Mouse (Mus musculus): Measurements from ENCODE around the gene Pear1. TPM values are rescaled to one million over a fixed set of nuclear protein-coding genes. Genes with fewer than 3 reads are reported as not detected.

Pear1 gene
- polyA plus RNA-seq, 1 experiment from 2014 or later, result 4.4 TPM

DNA sequence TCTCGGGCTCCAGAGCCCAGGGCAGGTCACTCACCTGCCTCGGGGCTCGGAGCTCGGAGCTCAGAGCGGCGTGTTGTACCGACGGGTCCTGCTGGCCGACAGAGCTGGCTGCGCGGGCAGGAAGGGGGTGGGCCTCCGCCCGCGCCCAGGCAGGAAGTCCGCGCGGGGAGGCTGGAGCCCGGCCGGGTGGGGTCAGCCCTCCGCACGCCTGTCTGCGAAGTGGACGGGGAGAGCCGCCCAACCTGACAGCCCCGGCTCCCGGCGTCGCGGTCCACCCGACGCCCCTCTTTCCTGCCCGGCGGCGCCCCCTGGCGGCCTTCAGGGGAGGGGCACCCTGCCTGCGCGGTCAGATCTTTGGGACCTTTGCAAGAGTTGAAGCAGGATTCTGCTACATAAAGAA lies 55.3 kb downstream of the Pear1 start:
- ATAC-seq (replicated peaks; ENCODE audit: insufficient number of reproducible peaks, low FRiP score, low TSS enrichment, low read depth) (peak; percentile 58; the same call in 1 of the 2 replicates), DNase-seq (ENCODE audit: low spot score) (peak; percentile 79)
- Histone ChIP-seq H3K36me3 (replicated peaks; ENCODE audit: control insufficient read depth, insufficient read depth, low read depth, low read length) (no peaks in the 10 kb centered on the region), H3K27me3 (ENCODE audit: control insufficient read depth, insufficient read depth, low read length) (peaks cover 2% of the 10 kb centered on the region; the same call in 1 of the 2 replicates), H3K4me3 (ENCODE audit: low read depth, low read length) (peak overlapping the region; percentile 36), H3K4me2 (ENCODE audit: low read depth, low read length) (peak overlapping the region; percentile 56), H3K27ac (replicated peaks; ENCODE audit: low read depth, low read length) (no peak overlapping the region), H3K4me1 (ENCODE audit: control insufficient read depth, insufficient read depth, low read length) (peaks cover 7% of the 10 kb centered on the region), H3K9ac (replicated peaks; ENCODE audit: low read length) (peak overlapping the region; percentile 55), H3K9me3 (replicated peaks; ENCODE audit: control insufficient read depth, low read length) (no peaks in the 10 kb centered on the region)
- WGBS, result under 1% methylated on average over 31 of the region's 37 CpGs

DNA sequence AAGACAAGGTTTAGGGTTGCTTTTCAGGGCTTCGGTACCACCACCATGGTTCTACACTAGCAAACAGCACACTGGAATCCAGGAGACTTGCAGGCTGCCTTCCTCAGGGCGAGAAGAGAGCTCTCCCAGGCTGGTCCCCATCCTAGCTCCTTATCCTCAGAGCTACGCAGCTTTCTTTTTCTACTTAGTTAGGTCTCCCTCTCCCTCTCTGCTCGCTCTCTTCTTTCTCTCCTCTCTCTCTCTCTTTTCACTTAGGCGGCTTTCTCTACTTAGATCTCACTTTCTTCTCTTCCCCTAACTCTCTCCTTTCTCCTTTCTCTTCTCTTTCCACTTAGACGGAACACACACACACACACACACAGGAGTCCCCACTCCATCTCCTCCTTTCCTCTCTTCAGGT lies 55.7 kb downstream of the Pear1 start:
- no peaks in the 10 kb centered on the region for H3K36me3 ChIP-seq (replicated peaks; ENCODE audit: control insufficient read depth, insufficient read depth, low read depth, low read length)
- 45% methylated on average over 6 of the region's 6 CpGs for WGBS
- H3K4me2 ChIP-seq (ENCODE audit: low read depth, low read length), result peak overlapping the region; percentile 56
- H3K9me3 ChIP-seq (replicated peaks; ENCODE audit: control insufficient read depth, low read length), result no peaks in the 10 kb centered on the region
- no peak overlapping the region; the same call in 1 of the 2 replicates for H3K27ac ChIP-seq (replicated peaks; ENCODE audit: low read depth, low read length)
- no peak for ATAC-seq (replicated peaks; ENCODE audit: insufficient number of reproducible peaks, low FRiP score, low TSS enrichment, low read depth)
- no peak for DNase-seq (ENCODE audit: low spot score)
- peaks cover 11% of the 10 kb centered on the region for H3K4me1 ChIP-seq (ENCODE audit: control insufficient read depth, insufficient read depth, low read length)
- H3K9ac ChIP-seq (replicated peaks; ENCODE audit: low read length), result peak overlapping the region; percentile 55
- peaks cover 2% of the 10 kb centered on the region; the same call in 1 of the 2 replicates for H3K27me3 ChIP-seq (ENCODE audit: control insufficient read depth, insufficient read depth, low read length)
- peak overlapping the region; percentile 36 for H3K4me3 ChIP-seq (ENCODE audit: low read depth, low read length)

DNA sequence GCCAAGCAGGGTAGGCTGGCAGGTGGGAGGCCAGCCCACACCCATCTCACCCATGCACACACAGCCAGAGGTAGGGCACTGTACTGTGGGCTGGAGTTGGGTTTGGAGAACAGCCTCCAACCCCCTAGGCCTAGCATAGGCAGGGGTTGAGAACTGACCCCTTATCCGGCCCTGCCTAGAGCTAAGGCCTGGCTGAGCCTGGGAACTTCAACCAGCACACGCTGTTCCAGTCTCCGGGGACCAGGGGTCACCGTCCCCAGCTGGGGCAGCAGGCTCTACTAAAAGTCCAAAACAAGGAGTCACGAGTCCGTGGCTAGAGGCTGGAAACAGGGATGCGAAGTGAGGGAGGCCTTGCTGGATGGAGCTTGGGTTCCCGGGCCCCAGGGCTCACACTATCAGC lies 56.3 kb downstream of the Pear1 start:
- H3K4me1 ChIP-seq (ENCODE audit: control insufficient read depth, insufficient read depth, low read length), result peaks cover 12% of the 10 kb centered on the region
- peak overlapping the region; percentile 19; the same call in 1 of the 2 replicates for H3K9ac ChIP-seq (replicated peaks; ENCODE audit: low read length)
- H3K27ac ChIP-seq (replicated peaks; ENCODE audit: low read depth, low read length), result no peak overlapping the region
- 51% methylated on average over 8 of the region's 8 CpGs for WGBS
- H3K27me3 ChIP-seq (ENCODE audit: control insufficient read depth, insufficient read depth, low read length), result peaks cover 2% of the 10 kb centered on the region; the same call in 1 of the 2 replicates
- H3K4me2 ChIP-seq (ENCODE audit: low read depth, low read length), result peak overlapping the region; percentile 23
- DNase-seq (ENCODE audit: low spot score) (no peak), ATAC-seq (replicated peaks; ENCODE audit: insufficient number of reproducible peaks, low FRiP score, low TSS enrichment, low read depth) (no peak)
- peak overlapping the region; percentile 36; the same call in 1 of the 2 replicates for H3K4me3 ChIP-seq (ENCODE audit: low read depth, low read length)
- H3K9me3 ChIP-seq (replicated peaks; ENCODE audit: control insufficient read depth, low read length), result no peaks in the 10 kb centered on the region
- no peaks in the 10 kb centered on the region for H3K36me3 ChIP-seq (replicated peaks; ENCODE audit: control insufficient read depth, insufficient read depth, low read depth, low read length)

DNA sequence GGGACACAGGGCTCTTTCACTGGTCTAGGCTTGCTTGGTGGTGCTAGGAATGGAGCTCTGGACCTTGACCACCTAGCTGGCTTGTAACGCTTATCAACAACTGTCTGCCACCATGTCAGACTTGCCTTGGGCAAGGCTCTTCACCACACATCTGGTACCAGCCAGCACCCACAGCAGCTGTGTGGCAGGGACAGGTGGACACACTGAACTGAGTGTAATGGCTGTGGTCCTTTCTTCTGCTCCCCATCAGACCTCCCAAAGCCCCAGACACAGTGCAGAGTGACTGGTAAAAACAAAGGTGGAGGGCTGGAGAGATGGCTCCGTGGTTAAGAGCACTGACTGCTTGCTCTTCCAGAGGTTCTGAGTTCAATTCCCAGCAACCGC lies 57.8 kb downstream of the Pear1 start:
- Histone ChIP-seq H3K9ac (replicated peaks; ENCODE audit: low read length) (no peak overlapping the region), H3K4me1 (ENCODE audit: control insufficient read depth, insufficient read depth, low read length) (peaks cover 15% of the 10 kb centered on the region), H3K27ac (replicated peaks; ENCODE audit: low read depth, low read length) (no peak overlapping the region; the same call in 1 of the 2 replicates), H3K4me2 (ENCODE audit: low read depth, low read length) (no peak overlapping the region), H3K27me3 (ENCODE audit: control insufficient read depth, insufficient read depth, low read length) (no peaks in the 10 kb centered on the region; the same call in 1 of the 2 replicates), H3K36me3 (replicated peaks; ENCODE audit: control insufficient read depth, insufficient read depth, low read depth, low read length) (no peaks in the 10 kb centered on the region), H3K9me3 (replicated peaks; ENCODE audit: control insufficient read depth, low read length) (no peaks in the 10 kb centered on the region), H3K4me3 (ENCODE audit: low read depth, low read length) (no peak overlapping the region)
- DNase-seq (ENCODE audit: low spot score), result no peak
- WGBS, result 71% methylated on average over 3 of the region's 3 CpGs
- ATAC-seq (replicated peaks; ENCODE audit: insufficient number of reproducible peaks, low FRiP score, low TSS enrichment, low read depth), result no peak

DNA sequence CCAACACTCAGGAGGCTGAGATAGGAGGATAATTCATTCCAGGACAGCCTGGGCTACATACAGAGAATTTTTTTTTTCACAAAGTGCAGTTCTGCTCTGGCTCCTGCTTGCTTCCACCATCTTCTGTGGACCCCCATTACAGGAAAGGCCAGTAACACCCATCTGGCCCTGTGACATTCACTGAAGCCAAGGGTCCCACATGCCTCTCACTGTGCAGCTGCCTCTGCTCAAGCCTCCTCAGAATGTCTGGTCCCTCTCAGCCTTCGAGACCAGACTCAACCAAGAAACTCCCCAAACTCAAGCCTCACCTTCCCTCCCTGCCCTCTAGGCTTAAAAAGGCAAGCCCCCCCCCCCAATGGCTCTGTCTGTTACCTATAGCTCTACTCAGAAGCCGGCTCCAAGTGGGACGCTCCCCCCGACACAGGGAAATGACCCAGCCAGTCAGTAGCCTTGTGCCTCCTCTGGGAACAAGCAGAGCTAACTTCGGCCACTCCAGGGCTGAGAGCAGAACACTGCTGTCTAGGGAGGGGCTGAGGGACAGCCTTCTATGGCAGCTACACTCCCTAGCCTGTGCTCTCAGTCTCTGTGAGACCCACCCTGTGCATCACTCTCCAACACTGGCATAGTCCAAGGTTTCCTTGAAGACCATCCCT lies 58.3 kb downstream of the Pear1 start:
- H3K9ac ChIP-seq (replicated peaks; ENCODE audit: low read length), result no peak overlapping the region
- DNase-seq (ENCODE audit: low spot score) (no peak), ATAC-seq (replicated peaks; ENCODE audit: insufficient number of reproducible peaks, low FRiP score, low TSS enrichment, low read depth) (no peak)
- WGBS, result 72% methylated on average over 5 of the region's 5 CpGs
- H3K4me2 ChIP-seq (ENCODE audit: low read depth, low read length), result no peak overlapping the region
- no peak overlapping the region for H3K4me3 ChIP-seq (ENCODE audit: low read depth, low read length)
- H3K4me1 ChIP-seq (ENCODE audit: control insufficient read depth, insufficient read depth, low read length), result peaks cover 15% of the 10 kb centered on the region
- H3K36me3 ChIP-seq (replicated peaks; ENCODE audit: control insufficient read depth, insufficient read depth, low read depth, low read length), result no peaks in the 10 kb centered on the region
- H3K27ac ChIP-seq (replicated peaks; ENCODE audit: low read depth, low read length), result peak overlapping the region; percentile 68
- no peaks in the 10 kb centered on the region for H3K9me3 ChIP-seq (replicated peaks; ENCODE audit: control insufficient read depth, low read length)
- H3K27me3 ChIP-seq (ENCODE audit: control insufficient read depth, insufficient read depth, low read length), result no peaks in the 10 kb centered on the region; the same call in 1 of the 2 replicates

DNA sequence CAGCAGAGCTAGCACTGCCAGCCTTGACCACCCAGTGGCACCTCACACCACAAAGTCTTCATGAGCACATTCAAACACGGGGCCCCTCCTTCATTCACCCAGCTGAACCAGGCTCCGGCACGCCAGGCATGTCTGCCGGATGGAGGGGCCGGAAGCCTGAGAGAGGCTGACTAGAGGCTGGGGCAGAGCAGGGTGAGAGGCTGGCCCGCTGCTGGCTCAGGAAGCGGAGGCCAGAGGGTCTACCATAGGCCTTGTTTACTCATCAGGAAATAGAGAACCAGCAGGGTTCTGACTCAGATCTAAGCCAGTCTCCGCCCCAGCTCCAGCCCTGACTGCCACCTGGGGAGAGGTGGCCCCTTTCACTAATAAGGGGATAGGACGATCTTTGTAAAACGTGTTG lies 59.0 kb downstream of the Pear1 start:
- Histone ChIP-seq H3K36me3 (replicated peaks; ENCODE audit: control insufficient read depth, insufficient read depth, low read depth, low read length) (no peaks in the 10 kb centered on the region), H3K9ac (replicated peaks; ENCODE audit: low read length) (peak overlapping the region; percentile 13; the same call in 1 of the 2 replicates), H3K4me3 (ENCODE audit: low read depth, low read length) (no peak overlapping the region), H3K9me3 (replicated peaks; ENCODE audit: control insufficient read depth, low read length) (no peaks in the 10 kb centered on the region), H3K4me1 (ENCODE audit: control insufficient read depth, insufficient read depth, low read length) (peaks cover 15% of the 10 kb centered on the region), H3K27ac (replicated peaks; ENCODE audit: low read depth, low read length) (peak overlapping the region; percentile 68), H3K27me3 (ENCODE audit: control insufficient read depth, insufficient read depth, low read length) (no peaks in the 10 kb centered on the region; the same call in 1 of the 2 replicates), H3K4me2 (ENCODE audit: low read depth, low read length) (peak overlapping the region; percentile 13; the same call in 1 of the 2 replicates)
- DNase-seq (ENCODE audit: low spot score) (peak; percentile 57), ATAC-seq (replicated peaks; ENCODE audit: insufficient number of reproducible peaks, low FRiP score, low TSS enrichment, low read depth) (no peak)
- 15% methylated on average over 10 of the region's 10 CpGs for WGBS

DNA sequence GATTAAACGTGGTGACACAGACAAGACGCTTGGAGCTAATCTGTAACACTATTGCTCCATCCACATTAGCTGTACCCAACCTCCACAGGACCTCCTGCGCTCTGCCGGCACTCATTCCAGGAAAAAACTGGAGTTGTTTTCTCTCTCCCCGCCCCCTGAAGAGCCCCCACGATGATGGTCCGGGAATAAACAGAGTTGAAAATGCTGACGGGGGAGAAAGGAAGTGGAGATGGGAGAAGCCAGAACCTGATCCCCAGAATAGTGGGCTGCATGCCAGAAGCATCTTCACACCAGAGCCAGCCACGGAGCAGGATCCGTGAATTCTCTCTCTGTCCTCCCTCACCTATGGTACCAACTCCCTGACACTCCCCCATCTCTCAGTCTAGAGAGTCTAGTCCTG lies 59.6 kb downstream of the Pear1 start:
- peak overlapping the region; percentile 68 for H3K27ac ChIP-seq (replicated peaks; ENCODE audit: low read depth, low read length)
- H3K27me3 ChIP-seq (ENCODE audit: control insufficient read depth, insufficient read depth, low read length), result no peaks in the 10 kb centered on the region; the same call in 1 of the 2 replicates
- WGBS, result 27% methylated on average over 10 of the region's 10 CpGs

DNA sequence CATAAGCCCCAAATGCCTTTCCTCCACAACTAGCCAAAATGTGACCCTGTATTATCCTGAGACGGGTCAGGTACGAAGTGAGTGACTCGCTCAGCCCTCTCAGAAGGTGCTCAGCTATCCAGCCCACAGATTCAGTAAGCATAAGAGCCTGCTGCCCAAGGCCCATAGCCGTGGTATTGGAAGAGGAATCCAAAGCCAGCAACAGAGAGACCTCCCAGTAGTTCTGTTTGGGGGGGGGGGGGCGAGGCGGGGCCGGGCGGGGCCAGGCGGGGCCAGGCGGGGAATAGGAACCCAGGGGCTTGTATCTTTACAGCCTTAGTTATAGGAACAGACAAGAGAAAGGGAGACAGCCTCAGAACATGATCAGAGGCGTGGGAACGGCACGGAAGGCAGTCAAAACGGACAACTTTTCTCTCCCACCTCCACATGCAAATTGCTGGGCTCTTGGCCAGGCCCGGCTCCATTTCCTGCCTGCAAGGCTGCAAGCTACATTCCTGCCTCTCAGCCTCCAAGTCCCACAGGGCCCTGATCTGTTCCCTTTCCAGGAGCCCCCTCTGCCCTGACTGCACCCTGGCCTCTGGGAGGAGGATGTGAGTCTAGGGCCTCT lies 60.3 kb downstream of the Pear1 start:
- H3K4me1 ChIP-seq (ENCODE audit: control insufficient read depth, insufficient read depth, low read length), result peaks cover 17% of the 10 kb centered on the region
- 9% methylated on average over 15 of the region's 15 CpGs for WGBS
- H3K4me2 ChIP-seq (ENCODE audit: low read depth, low read length), result peak overlapping the region; percentile 13
- H3K27me3 ChIP-seq (ENCODE audit: control insufficient read depth, insufficient read depth, low read length), result no peaks in the 10 kb centered on the region; the same call in 1 of the 2 replicates
- peak overlapping the region; percentile 23 for H3K9ac ChIP-seq (replicated peaks; ENCODE audit: low read length)
- H3K27ac ChIP-seq (replicated peaks; ENCODE audit: low read depth, low read length), result peak overlapping the region; percentile 68
- no peaks in the 10 kb centered on the region for H3K36me3 ChIP-seq (replicated peaks; ENCODE audit: control insufficient read depth, insufficient read depth, low read depth, low read length)
- DNase-seq (ENCODE audit: low spot score) (peak; percentile 63), ATAC-seq (replicated peaks; ENCODE audit: insufficient number of reproducible peaks, low FRiP score, low TSS enrichment, low read depth) (no peak)
- no peaks in the 10 kb centered on the region for H3K9me3 ChIP-seq (replicated peaks; ENCODE audit: control insufficient read depth, low read length)
- no peak overlapping the region for H3K4me3 ChIP-seq (ENCODE audit: low read depth, low read length)

More for the DNA sequence above, 59.6 kb downstream of the Pear1 start:
- H3K36me3 ChIP-seq (replicated peaks; ENCODE audit: control insufficient read depth, insufficient read depth, low read depth, low read length), result no peaks in the 10 kb centered on the region
- ATAC-seq (replicated peaks; ENCODE audit: insufficient number of reproducible peaks, low FRiP score, low TSS enrichment, low read depth), result no peak
- no peak overlapping the region for H3K4me3 ChIP-seq (ENCODE audit: low read depth, low read length)
- H3K9me3 ChIP-seq (replicated peaks; ENCODE audit: control insufficient read depth, low read length), result no peaks in the 10 kb centered on the region
- H3K9ac ChIP-seq (replicated peaks; ENCODE audit: low read length), result peak overlapping the region; percentile 13; the same call in 1 of the 2 replicates
- peak overlapping the region; percentile 13 for H3K4me2 ChIP-seq (ENCODE audit: low read depth, low read length)
- peaks cover 15% of the 10 kb centered on the region for H3K4me1 ChIP-seq (ENCODE audit: control insufficient read depth, insufficient read depth, low read length)
- no peak for DNase-seq (ENCODE audit: low spot score)

All from embryonic facial prominence, embryonic 11.5 days (tissue).